Comparison of ENCODE assay signal across 12 mouse cellular contexts in the genomic region with DNA sequence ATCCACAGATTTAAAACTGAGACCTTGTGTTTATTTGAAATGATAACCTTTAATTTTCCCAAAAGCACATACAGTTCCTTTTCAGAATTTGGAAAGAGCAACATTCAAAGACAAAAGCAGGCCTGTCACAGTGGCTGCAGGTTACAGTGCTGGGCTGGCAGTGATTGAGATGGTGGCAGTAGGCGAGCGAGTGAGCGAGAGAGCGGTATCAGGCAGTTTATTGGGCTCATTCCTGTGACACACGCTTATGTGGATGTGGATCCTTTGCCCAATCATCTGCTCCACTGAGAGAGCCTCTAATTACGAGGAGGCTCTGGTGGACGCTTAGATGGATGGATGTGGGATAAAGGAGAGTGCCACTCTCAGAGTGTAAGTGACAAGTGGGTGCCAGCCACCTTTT.
"Had no signal": no experiment of that assay in that cellular context is flagged by ENCODE, and none has a peak within 500 bp of the region (broad histone marks: within the 10 kb centered on the region; RNA-seq: fewer than 3 reads in every experiment).

No protein-coding gene starts in this region.

- H3K4me3 ChIP-seq: kidney, embryonic 15.5 days; limb, embryonic 13.5 days; midbrain, embryonic 13.5 days had no signal

- H3K4me2 ChIP-seq: kidney, embryonic 15.5 days; limb, embryonic 13.5 days; midbrain, embryonic 13.5 days had no signal

- H3K4me1 ChIP-seq: kidney, embryonic 15.5 days; limb, embryonic 13.5 days had no signal

- DNase-seq: kidney, adult 2 months; kidney, postnatal 14 days; layer of hippocampus, adult 9-11 months; left cerebral cortex, postnatal 4 days; lung, adult 18-20 months; thymus, adult 18-20 months; thymus, postnatal 14 days had no signal

- ATAC-seq: midbrain, embryonic 13.5 days had no signal

- H3K9ac ChIP-seq: kidney, embryonic 15.5 days; limb, embryonic 13.5 days; liver, embryonic 14.5 days; midbrain, embryonic 13.5 days had no signal

- H3K27ac ChIP-seq: kidney, embryonic 15.5 days; limb, embryonic 13.5 days; liver, embryonic 14.5 days; midbrain, embryonic 13.5 days; stomach, postnatal 0 days had no signal

- H3K27me3 ChIP-seq: kidney, embryonic 15.5 days; limb, embryonic 13.5 days; midbrain, embryonic 13.5 days had no signal

- H3K9me3 ChIP-seq: kidney, embryonic 15.5 days; limb, embryonic 13.5 days; midbrain, embryonic 13.5 days had no signal
